Mouse (Mus musculus): Measurements from ENCODE around the gene Gsta3. TPM values are rescaled to one million over a fixed set of nuclear protein-coding genes. Genes with fewer than 3 reads are reported as not detected.
"Not testable (repeated sequence)": the region's sequence is repeated elsewhere in the genome, so short reads cannot be mapped to it uniquely, and the experiment has no call there.

Gene Gsta3
- 0.14 and 0.31 TPM in 2 replicates for polyA plus RNA-seq (2014; fragmentation: Nextera tagmentation; extraction: Ambion mirVana)

GRCm38 (mm10) chr1:21239911-21240898, at the start of gene Gsta3:
Gene Gsta3 (plus strand): TSS chr1:21240589.
- Histone ChIP-seq H3K9me3 (ENCODE audit: control insufficient read depth, low read length) (no peaks in the 10 kb centered on the region), H3K4me2 (replicated peaks; ENCODE audit: low read depth, low read length) (no peak within 1 kb of the TSS), H3K27me3 (ENCODE audit: control insufficient read depth, insufficient read depth, low read length) (no peaks in the 10 kb centered on the region), H3K36me3 (ENCODE audit: control insufficient read depth, insufficient read depth, low read length) (no peaks in the 10 kb centered on the region), H3K27ac (ENCODE audit: low read depth, low read length) (no peak within 1 kb of the TSS), H3K9ac (ENCODE audit: low read depth, low read length) (no peak within 1 kb of the TSS), H3K4me3 (ENCODE audit: low read depth, low read length) (no peak within 1 kb of the TSS), H3K4me1 (replicated peaks; ENCODE audit: control insufficient read depth, insufficient read depth, low read length) (no peaks in the 10 kb centered on the region)
- no peak for DNase-seq (ENCODE audit: low spot score)
- 86% methylated on average over 4 of the region's 8 CpGs for WGBS
- no peak for ATAC-seq (ENCODE audit: low FRiP score)

GRCm38 (mm10) chr1:21206241-21206640, 34.1 kb upstream of the Gsta3 start:
- 96% methylated on average over 1 of the region's 1 CpGs for WGBS

DNA sequence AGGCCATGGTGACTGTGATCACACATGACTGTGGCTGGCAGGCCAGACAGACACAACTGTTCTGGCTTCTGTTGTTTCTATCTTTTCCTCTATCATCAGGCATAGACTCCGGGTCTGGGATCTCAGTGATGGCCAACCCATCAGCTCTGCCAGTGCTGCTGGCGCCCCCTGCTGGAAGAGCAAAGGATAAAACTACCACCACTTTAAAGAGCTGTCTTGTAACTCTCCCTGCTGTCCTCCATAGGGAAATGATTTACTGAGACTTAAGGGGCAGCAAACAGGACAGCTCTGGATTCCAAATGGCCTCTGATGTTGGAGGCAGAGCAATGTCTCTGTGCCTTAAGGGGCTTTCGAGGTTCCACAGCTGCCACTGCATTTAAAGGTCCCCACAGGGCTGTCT, 26.9 kb upstream of the Gsta3 start:
- WGBS, result 32% methylated on average over 2 of the region's 3 CpGs
- H3K4me2 ChIP-seq (replicated peaks; ENCODE audit: low read depth, low read length); ATAC-seq (ENCODE audit: low FRiP score); H3K9me3 ChIP-seq (ENCODE audit: control insufficient read depth, low read length); H3K4me1 ChIP-seq (replicated peaks; ENCODE audit: control insufficient read depth, insufficient read depth, low read length); DNase-seq (ENCODE audit: low spot score); H3K27ac ChIP-seq (ENCODE audit: low read depth, low read length); H3K9ac ChIP-seq (ENCODE audit: low read depth, low read length); H3K27me3 ChIP-seq (ENCODE audit: control insufficient read depth, insufficient read depth, low read length); H3K4me3 ChIP-seq (ENCODE audit: low read depth, low read length); H3K36me3 ChIP-seq (ENCODE audit: control insufficient read depth, insufficient read depth, low read length): not testable (repeated sequence)

More at GRCm38 (mm10) chr1:21206241-21206640, 34.1 kb upstream of the Gsta3 start:
- Histone ChIP-seq H3K27me3 (ENCODE audit: control insufficient read depth, insufficient read depth, low read length) (no peaks in the 10 kb centered on the region), H3K4me1 (replicated peaks; ENCODE audit: control insufficient read depth, insufficient read depth, low read length) (no peaks in the 10 kb centered on the region), H3K9ac (ENCODE audit: low read depth, low read length) (no peak overlapping the region), H3K4me2 (replicated peaks; ENCODE audit: low read depth, low read length) (no peak overlapping the region), H3K27ac (ENCODE audit: low read depth, low read length) (no peak overlapping the region), H3K36me3 (ENCODE audit: control insufficient read depth, insufficient read depth, low read length) (no peaks in the 10 kb centered on the region), H3K4me3 (ENCODE audit: low read depth, low read length) (no peak overlapping the region), H3K9me3 (ENCODE audit: control insufficient read depth, low read length) (no peaks in the 10 kb centered on the region)
- ATAC-seq (ENCODE audit: low FRiP score) (no peak), DNase-seq (ENCODE audit: low spot score) (no peak)

GRCm38 (mm10) chr1:21213991-21214692, 26.2 kb upstream of the Gsta3 start:
- DNase-seq (ENCODE audit: low spot score); ATAC-seq (ENCODE audit: low FRiP score); H3K27ac ChIP-seq (ENCODE audit: low read depth, low read length); H3K4me2 ChIP-seq (replicated peaks; ENCODE audit: low read depth, low read length); H3K9me3 ChIP-seq (ENCODE audit: control insufficient read depth, low read length); H3K27me3 ChIP-seq (ENCODE audit: control insufficient read depth, insufficient read depth, low read length); H3K9ac ChIP-seq (ENCODE audit: low read depth, low read length); H3K36me3 ChIP-seq (ENCODE audit: control insufficient read depth, insufficient read depth, low read length); H3K4me3 ChIP-seq (ENCODE audit: low read depth, low read length); H3K4me1 ChIP-seq (replicated peaks; ENCODE audit: control insufficient read depth, insufficient read depth, low read length): not testable (repeated sequence)
- WGBS, result 80% methylated on average over 6 of the region's 6 CpGs

GRCm38 (mm10) chr1:21218489-21218919, 21.9 kb upstream of the Gsta3 start, which contains the start of gene Tmem14a:
Gene Tmem14a (plus strand): TSS chr1:21218575.
- peak; percentile 94 for ATAC-seq (ENCODE audit: low FRiP score)
- 0% methylated on average over 17 of the region's 17 CpGs for WGBS
- DNase-seq (ENCODE audit: low spot score), result peak; percentile 89
- peak within 1 kb of the TSS; percentile 80 for H3K9ac ChIP-seq (ENCODE audit: low read depth, low read length)
- no peaks in the 10 kb centered on the region for H3K4me1 ChIP-seq (replicated peaks; ENCODE audit: control insufficient read depth, insufficient read depth, low read length)
- no peaks in the 10 kb centered on the region for H3K27me3 ChIP-seq (ENCODE audit: control insufficient read depth, insufficient read depth, low read length)
- H3K9me3 ChIP-seq (ENCODE audit: control insufficient read depth, low read length), result no peaks in the 10 kb centered on the region
- peak within 1 kb of the TSS; percentile 52 for H3K4me3 ChIP-seq (ENCODE audit: low read depth, low read length)
- H3K4me2 ChIP-seq (replicated peaks; ENCODE audit: low read depth, low read length), result peak within 1 kb of the TSS; percentile 47
- no peak within 1 kb of the TSS for H3K27ac ChIP-seq (ENCODE audit: low read depth, low read length)
- no peaks in the 10 kb centered on the region for H3K36me3 ChIP-seq (ENCODE audit: control insufficient read depth, insufficient read depth, low read length)

DNA sequence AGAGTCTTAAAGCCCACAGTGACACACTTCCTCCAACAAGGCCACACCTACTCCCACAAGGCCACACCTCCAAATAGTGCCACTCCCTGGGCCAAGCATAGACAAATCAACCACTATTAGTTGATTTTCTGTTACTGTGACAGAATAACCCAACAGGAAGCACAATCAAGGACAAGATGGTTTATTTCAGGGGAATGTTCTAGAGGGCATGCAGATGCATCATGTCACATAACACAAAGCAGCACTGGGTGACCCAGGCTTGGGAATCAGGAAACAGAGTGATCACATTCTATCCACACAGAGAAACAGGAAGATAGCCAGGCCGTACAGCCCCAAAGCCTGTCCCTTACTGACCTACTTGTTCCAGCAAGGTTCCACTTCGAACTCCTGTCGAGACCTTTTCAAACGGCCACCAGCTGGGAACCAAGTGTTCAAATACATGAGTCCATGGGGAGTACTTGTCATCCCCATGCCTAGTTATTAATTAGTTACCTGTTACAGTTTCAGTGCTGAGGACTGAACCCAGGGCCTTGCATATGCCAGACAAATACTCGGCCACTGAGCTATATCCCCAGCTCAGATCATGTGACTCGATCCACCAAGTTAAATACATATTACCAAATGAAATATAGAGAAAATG, 12.5 kb upstream of the Gsta3 start:
- Histone ChIP-seq H3K27ac (ENCODE audit: low read depth, low read length) (no peak overlapping the region), H3K9ac (ENCODE audit: low read depth, low read length) (no peak overlapping the region), H3K4me3 (ENCODE audit: low read depth, low read length) (no peak overlapping the region), H3K27me3 (ENCODE audit: control insufficient read depth, insufficient read depth, low read length) (no peaks in the 10 kb centered on the region), H3K36me3 (ENCODE audit: control insufficient read depth, insufficient read depth, low read length) (no peaks in the 10 kb centered on the region), H3K4me1 (replicated peaks; ENCODE audit: control insufficient read depth, insufficient read depth, low read length) (no peaks in the 10 kb centered on the region), H3K9me3 (ENCODE audit: control insufficient read depth, low read length) (no peaks in the 10 kb centered on the region), H3K4me2 (replicated peaks; ENCODE audit: low read depth, low read length) (no peak overlapping the region)
- 87% methylated on average over 6 of the region's 6 CpGs for WGBS
- DNase-seq (ENCODE audit: low spot score), result no peak
- ATAC-seq (ENCODE audit: low FRiP score), result no peak

DNA sequence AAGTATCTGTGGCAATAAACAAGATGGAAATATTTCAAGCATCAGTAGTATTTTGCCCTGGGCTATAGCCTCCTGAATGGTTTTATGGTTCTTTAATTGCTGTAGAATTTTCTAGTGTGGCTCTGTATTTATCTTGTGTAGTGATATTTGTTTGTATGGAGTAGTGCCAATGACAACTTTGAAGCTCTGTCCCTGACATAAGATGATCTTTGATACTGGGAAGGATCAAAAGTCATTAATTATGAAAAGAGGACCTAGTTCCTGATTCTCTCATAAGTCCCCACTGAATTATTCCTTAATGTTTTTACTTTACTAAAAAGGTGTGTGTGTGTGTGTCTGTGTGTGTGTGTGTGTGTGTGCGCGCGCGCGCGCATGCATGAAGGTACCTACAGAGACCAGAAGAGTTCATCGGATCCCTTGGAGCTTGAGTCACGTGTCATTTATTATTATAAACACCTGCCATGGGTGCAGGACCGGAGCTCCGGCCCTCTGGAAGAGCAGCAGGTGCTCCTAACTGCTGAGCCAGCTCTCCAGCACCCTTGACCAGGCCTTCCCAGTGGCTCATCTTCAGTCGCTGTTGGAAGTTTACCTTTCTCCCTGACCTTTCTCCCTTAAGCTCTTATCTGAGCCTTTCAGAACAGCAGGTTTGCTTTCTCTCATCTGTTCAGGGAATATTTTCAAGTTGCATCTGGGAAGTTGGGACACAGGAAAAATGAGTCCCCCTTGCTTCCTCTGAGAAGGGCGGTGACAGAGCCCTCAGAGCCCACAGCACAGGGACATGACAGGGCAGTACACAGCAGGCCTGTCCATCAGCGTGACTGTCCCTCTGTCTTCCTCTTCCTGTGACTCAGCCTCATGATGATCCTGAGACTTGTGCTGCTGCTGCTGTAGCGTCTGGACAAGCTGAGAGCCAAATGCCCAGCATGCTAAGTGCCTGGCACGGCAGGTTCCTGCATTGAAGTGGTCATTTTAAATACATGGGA, 11.4 kb upstream of the Gsta3 start:
- H3K4me2 ChIP-seq (replicated peaks; ENCODE audit: low read depth, low read length); H3K9ac ChIP-seq (ENCODE audit: low read depth, low read length); DNase-seq (ENCODE audit: low spot score); H3K4me3 ChIP-seq (ENCODE audit: low read depth, low read length); H3K9me3 ChIP-seq (ENCODE audit: control insufficient read depth, low read length); H3K27ac ChIP-seq (ENCODE audit: low read depth, low read length); H3K27me3 ChIP-seq (ENCODE audit: control insufficient read depth, insufficient read depth, low read length); ATAC-seq (ENCODE audit: low FRiP score); H3K4me1 ChIP-seq (replicated peaks; ENCODE audit: control insufficient read depth, insufficient read depth, low read length); H3K36me3 ChIP-seq (ENCODE audit: control insufficient read depth, insufficient read depth, low read length): not testable (repeated sequence)
- WGBS, result 83% methylated on average over 15 of the region's 15 CpGs

All from hindbrain, embryonic 11.5 days (tissue).